Mouse (Mus musculus): Measurements from ENCODE around the gene Prg3.
A peak's percentile ranks its signal among the peaks of the same experiment; 100 is the strongest.

- TF ChIP-seq CTCF (IDR thresholded peaks at IDR 0.05), result no peak
- no peak for TF ChIP-seq EP300 (IDR thresholded peaks at IDR 0.05; ENCODE audit: insufficient read depth, low read depth, low read length)
- TF ChIP-seq POLR2A (IDR thresholded peaks at IDR 0.05; ENCODE audit: insufficient read depth, low read depth, low read length), result 0 out of 2 replicates have a peak, but pooled peaks have one; percentile 9
These were observed 48.3 kb upstream of the Prg3 start for GRCm38 (mm10) chr2:84939711-84940110.

Measured in heart, adult 2 months (tissue).